Mouse (Mus musculus) c-Kit-negative CD71-positive TER-119-positive erythroid progenitor cells, embryonic 14.5 days (primary cell): ENCODE results near the gene Tnn.

Source experiments
- DNase-seq: peaks from one replicate; pipeline ENCODE4 v3.0.0-alpha.2; 2013; ENCODE audit warnings: low read depth, low spot score

Tnn gene

DNA sequence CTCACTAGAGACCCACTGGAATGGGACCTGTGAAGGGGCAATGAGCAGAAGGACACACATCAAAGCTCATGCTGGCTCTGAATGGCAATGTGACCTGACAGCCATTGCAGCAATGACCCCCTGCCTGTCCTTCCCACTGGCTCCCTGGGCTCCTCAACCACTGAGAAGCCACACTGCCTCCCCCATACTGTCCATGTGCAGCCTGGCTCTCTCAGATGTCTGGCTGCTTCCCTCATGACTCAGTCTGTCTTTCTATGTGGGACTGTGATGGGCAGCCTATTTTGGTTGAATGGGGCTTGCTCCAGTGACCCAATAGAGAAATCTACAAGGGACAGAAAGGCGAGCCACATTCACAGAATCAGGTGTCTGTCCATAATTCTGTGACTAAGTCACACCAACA, 70.7 kb downstream of the Tnn start:
- no peak for DNase-seq

DNA sequence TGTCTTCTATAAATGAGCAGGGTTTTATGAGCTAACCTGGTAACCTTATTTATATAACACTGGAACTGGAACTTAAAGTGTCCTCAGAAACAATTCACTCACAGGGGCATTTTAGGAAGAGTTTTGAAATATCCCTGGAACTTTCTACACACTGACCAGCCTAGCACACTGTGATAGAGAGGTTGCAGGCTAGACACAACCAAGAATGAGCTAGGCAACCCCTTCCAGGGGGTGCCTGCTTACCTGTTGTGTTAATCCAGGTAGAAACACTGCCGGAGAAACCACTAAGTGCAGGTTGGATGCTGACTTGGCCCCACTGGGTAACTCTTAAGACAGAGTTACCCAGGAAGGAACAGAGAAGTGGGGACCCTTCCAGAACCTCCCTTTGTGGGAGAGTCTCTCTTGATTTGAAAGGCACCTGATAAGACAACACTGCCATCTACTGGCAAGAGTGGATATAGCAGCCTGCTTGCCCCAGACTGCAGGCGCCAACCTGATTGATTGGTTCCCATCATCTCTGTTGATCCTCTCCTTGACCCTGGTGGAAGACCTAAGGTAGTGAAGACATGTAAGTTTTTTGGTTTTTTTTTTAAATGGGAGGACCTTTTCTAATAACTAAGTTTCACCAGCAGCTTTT, 72.5 kb downstream of the Tnn start:
- DNase-seq = peak; percentile 65

DNA sequence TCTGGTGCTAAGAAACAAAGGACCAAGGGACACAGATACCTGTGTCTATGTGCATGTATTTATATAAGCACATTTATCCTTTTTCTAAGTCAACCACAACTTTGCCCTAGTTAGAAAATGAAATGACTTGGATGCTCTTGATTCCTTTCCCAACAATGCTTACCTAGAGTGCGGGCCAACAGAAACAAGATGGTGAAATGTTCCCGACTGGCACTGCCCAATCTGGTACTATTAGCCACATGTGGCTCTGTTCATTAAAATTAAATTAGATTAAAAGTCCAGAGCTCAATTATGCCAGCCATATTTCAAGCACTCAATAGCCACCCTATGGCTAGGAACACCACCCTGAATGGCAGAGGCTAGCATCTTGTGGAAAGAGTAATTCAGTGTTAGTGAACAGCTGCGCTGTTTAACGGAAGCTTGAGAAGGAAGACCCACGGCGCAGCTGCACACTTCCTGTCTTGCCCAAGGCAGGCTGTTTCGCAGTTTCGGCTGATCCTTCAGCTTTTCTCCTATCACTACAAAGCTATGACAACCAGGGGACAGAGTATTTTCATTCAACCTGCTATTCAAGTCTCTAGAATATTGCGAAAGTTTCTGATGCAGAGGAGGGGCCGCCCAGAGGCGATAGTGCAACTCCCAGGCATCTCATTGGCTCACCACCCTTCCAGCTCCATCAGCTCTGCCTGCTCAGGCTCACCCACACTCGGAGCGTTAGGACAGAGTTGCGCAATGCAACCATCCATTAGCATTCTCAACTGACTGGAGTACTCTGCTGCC, 74.3 kb downstream of the Tnn start:
- DNase-seq = no peak

DNA sequence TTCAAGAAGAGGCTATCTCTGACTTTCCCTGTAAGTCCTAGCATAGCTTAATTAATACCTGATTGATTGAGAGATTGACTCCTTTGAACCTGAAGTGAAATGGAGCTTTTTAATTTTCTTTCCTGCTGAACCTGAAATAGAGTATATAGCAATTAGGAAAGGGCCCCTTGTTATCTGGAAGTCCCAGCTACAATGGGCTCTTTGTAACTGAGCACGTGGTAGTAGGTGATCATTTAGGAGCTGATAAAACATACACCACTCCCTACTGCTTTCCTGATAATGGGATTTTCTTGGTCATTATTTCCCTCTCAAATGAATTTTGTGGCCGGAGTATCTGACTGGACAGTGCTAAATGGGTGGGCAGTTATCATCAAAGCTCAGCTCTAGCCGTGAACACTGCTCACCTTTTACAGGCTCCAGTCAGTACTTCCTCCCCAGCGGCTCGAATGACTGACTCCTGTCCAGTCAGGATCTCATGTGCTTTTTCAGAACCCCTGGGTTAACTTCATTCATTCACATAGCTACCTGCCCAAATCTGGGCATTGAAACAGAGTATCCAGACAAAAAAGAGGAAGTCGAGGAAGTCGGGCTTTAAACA, 88.7 kb downstream of the Tnn start:
- no peak for DNase-seq

DNA sequence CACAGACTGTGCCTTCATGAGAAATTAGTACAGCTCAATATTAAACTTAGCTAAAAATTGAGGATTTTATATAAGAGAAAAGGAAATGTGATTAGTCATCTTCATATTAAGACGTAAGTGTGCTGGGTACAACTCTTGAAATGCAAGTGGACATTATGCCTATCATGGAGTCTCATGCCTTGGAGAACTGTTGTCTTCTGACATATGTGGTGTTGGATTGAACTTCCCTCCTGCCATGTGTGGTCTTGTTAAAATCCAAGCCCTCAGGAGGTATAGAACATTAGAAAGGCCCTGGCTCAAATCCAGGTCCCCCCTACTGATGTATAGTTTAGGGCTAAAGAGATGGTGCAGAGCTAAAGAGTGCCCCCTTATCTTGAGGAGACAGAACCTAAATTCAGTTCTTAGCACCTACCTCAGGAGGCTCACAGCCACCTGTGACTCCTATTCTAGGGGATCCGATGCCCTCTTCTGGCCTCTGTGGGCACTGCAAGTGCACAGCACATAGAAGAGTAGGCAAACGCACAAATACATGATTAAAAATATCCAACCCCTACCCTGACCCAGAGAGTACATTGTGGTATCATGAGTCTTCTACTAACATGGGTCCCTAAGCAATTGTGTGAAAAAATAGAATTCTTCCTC, 91.5 kb downstream of the Tnn start:
- peak; percentile 72 for DNase-seq

DNA sequence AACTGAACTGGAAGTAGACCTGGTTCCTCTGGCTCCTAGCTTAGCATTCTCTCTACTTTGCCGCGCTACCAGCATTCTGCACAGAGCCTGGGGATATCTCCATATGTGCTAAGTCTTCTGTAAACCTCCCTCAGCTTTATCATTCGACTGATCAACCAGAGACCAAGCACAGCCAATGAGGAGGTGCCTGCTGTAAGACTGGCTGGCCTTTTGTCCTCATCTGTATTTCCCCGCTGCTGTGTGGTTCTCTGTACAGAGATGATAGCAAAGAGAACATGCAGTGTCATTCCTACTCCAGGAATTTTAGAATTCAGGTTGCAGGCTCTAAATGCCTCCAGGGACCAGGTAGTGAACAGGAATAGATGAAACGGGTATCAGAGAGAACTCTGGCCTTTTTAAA, 92.1 kb downstream of the Tnn start:
- peak; percentile 84 for DNase-seq

DNA sequence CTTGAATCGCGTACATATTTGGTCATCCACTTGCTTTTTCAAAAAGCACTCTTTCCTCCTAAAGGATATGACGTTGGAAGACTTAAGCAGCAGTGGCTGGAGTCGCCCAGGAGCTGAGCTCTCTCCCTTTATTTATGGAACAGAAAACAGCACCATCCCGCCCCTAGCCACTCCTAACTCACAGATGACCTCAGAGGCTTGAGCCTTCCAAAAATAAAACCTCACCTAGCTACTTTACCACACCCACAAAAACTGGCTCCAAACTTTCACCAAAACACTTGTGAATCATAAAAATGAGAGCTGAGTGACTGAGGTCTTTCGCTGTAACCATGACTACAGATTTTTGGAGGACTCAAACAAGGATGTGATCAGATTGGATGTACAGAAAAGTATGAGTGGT, 92.8 kb downstream of the Tnn start:
- DNase-seq = peak; percentile 48

DNA sequence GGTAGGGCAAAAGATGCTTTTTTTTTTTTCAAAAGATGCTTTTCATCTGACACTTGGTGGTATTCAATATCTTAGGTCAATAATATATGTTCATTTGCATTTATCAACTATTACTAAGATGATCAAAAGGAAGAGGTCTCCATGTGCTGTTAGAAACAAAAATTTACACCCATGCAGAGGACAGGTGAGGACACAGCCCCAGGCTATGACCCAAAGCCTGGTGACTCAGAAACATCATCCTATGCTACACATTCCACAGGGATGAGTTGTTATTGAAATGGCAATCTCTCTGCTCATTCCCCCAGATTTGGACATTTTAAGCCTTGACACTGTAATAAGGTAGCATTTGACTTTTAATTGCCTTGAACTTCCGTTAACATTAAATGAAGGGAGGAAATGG, 93.5 kb downstream of the Tnn start:
- no peak for DNase-seq

DNA sequence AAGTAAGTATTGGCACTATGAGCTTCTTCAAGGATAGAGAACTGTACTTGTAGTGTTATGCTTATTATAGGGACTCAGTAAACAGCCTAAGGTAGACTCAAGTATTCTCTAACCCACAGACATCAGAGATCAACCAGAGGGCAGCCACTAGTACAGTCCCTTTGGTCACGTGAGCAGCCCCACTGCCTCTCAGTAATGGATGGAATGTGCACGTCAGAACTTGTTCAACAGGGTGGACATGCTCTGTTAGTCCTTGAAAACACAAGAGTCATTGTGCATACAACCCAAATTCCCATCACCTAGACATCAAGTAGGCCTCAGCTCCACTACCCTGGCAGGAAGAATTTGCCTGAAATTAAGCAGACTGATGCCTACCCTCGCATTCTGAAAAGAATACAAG, 95.7 kb downstream of the Tnn start:
- DNase-seq = no peak

DNA sequence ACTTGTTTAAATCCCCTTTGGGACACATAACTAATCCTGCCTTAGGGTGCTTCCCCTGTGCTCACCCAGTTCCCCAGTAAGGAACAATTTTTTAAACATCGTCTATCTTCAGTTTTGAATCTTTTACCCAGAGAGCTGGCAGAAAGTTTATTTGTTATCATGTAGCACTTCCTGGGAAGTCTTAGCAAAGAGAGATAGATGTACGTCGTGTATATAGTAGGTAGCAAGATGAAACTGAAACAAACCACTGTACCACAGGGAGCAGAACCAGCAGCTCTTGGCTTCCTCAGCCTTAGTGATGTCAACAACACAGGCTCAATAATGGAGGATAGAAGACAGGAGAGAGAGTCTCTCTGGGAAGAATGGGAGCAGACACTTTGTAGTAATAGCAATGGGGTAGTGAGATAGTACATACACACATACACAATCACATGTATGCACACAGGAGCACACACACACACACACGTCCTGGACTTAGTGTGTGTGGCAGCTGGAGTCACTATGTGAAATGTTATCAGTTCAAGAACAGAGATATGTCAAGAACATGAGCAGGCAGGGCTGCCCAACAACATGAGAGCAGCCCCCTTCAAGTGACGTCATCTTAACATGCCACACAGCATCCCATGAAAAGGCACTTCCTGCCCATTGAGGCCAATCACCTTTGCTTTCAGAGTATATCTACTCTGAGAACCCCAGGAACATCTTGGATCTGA, 98.9 kb downstream of the Tnn start:
- no peak for DNase-seq

DNA sequence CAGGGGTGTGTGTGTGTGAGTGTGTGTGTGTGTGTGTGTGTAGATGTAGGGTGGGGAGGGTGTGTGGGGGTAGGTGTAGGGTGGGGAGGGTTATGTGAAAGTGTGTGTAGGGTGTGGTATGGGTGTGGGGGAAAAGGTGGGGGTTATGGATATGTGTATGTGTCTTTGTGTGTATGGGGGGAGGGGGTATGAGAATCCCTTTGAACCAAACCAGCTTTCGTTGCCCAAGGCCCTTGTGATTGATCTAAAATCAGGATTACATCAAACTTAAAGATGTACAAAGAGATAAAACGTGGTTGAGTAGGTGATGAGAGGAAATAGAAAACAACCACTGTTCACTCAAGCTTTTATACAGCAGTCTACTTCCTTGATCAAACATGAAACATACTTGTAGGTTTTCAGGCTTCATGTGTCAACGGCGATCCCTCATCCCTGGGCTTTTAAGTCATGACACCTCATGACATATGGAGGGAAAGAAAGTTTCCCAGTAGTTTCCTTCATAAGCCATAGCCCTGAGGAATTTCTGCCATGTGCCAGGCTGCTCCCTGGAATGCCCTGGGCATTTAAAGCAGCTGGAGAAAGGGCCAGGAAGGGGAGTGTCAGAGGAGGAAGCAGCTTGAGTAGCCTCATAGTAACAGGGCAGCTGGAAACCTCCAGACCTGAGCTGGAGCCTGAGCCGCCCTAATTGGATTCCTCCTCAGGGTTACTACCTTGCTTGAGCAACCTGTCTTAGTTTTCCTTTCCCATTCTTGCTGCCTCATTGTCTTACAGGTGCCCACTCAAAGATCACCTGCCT, 99.7 kb downstream of the Tnn start:
- DNase-seq = no peak

DNA sequence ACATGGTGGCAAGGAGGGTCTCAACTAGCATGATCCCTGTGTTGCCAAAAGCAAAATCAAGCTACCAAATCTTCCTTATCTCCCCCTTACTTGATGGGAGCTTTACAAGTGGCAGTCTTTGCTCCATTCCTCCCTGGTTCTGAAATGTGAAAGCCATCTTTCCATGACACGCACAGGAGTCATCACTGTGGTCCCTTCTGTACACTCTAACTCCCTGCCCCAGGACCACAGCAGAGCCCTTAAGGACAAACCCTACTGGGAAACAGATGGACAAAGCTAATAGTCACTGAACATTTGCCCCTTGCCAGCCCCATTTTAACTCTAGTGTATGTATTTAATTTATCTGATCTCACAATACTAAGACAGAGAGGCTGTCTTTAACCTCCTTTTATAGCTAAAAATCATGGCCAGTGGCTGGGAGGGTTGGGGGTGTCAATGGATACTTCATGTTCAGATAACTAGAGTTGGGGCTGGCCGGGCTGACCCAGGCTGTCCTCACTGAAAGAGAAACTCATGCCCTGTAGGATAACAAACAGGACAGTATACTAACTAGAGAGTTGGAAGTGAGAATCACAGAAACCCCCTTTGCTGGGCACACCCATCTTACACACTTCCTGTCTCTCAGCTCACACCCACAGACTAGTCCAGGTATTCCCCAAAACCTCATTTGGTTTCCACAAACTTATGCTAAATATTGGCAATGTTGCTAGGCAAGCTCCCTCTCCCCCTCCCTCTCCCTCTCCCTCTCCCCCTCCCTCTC, 100.6 kb downstream of the Tnn start:
- DNase-seq = no peak

DNA sequence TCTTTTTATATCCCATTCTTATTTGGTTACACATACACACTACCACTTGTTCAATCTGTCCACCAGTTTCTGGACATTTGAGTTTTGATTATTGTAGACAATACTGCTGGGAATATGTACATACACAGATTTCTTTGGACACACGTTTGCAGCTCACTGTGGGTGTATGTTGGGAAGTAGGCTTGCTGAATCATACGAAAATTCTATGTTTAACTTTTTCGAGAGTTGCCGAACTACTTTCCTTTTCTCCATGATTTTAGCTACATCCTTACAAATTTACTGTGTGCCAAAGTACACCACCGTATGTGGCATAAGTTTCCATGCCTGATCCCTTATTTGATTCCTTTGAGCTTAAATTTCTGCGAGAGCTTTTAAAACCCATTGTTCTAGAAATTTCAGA, 102.5 kb downstream of the Tnn start:
- no peak for DNase-seq

DNA sequence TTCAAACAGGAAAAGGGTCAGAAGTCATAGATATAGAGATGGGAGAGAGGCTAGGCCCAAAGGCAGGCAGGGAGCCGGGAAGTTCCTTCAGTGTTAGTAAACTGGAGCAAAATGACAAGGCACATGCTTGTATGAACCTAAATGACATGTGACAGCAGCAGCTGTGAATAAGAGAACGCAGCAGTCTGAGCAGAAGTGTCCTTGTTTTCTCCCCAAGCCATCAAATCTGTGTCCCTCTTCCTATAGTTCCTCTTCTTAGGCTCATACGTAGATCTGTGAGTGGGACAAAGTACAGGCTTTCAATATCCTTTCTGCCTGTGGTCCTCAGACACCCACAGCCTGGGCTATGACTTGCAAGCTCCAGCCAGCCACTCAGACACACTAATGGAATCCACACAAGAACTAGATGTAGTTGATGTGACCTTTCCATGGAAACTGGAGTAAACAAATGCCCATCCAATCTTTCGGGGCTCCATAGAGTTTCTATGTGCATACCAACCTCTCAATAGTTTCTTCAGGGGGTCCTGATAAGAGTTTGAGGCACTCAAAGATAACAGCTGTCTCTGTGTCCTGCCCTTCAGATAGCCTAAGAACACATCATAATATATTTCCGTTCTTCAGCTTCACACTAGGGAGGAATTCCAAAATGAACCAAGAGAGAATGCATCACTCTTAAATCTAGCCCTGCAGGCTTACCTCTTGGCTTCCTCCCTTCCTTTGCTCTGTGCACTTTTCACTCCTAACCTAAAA, 104.1 kb downstream of the Tnn start:
- DNase-seq = no peak

DNA sequence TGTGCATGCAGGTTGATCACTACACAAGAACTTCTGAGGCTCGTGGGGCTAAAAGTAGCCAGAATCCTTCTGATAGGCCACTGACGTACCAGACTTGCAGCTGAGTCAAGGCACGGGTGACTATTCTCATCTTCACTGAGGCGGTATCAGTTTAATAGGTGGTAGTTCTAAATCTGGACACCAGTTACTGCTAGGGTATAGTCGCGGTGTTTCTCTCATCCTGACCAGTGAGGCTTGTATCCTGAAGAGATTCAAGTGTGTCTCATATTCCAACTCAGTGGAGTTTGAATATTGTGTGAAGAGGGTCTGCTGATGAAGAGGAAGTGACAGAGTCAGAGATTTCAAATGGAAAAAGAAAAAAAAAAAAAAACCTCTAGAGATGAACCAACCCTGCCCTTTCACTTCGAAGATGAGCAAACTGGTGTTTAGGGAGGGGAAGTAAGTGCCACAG, 105.9 kb downstream of the Tnn start:
- DNase-seq = no peak

DNA sequence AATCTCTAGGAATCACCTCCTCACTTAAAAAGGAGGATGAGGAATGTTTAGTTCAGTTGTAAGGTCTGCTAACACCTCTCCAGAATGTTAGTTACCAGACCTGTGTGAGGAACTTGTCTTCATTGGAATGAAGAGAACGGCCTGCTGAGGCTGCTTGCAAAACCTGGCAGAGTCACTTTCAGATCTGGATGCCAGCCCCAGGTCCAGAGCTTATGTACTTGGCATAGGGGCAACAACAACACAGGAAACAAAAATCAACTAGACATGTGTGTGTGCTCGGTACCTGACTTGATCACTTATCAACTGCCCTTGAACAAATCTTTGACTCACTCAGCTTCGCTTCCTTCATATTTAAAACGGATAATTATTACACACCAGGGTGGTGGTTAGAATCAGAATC, 106.6 kb downstream of the Tnn start:
- DNase-seq = no peak

DNA sequence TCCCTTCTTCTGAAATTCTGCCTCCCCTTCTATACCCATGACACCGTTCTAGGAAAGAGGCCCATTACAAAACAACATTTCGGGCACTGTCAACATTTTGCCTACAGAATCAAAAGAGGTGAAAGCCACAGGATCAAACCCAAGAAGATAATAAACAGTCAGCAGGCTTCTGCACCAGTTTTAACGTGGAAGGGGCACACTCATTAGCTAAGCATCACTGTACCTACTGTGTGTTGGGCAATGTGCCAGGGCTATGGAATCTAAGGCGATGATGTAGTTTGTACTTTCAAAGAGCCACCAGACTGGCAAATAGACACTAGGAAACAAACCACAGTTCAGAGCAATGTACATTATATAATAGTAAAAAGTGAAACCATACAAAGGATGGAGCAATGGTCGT, 107.4 kb downstream of the Tnn start:
- no peak for DNase-seq

DNA sequence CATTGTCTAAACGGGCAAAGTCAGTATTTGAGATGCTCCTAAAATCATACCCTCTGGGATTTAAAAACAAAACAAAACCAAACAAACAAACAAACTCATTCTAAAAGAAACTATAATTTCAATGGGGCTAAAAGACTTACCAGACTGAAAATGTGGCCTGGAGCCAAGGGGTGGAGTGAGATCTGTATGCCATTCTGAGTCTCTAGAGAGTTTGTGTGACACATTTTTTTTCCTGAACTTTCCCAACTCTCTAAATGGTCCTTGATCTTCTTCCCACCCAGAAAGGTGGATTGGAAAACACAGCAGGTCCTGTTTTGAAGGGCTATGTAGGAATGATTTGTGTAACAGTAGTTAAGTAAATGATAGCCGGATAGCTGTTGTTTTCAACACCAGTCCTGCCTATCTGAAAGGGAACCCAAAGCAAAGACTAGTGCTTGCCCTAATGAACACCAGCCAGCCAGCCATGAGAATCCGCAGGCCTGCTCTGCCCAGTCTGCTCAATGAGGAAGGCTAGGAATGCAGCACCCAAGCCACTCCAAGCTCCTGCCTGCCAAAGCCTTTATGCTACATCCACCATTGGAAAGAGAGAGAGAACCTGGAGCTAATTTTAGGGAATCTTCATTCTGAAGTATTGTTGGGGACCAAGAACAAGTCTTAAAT, 108.2 kb downstream of the Tnn start:
- DNase-seq = no peak
